Mouse (Mus musculus) myocyte (in vitro differentiated cells): ENCODE data around the gene Olfr312.
A peak's percentile ranks its signal among the peaks of the same experiment; 100 is the strongest.

Experiments used
- CEBPB ChIP-seq: IDR thresholded peaks from 2 replicates; pipeline ENCODE4 v1.6.1; 2011; ENCODE audit warnings: mild to moderate bottlenecking, moderate library complexity; ENCODE audit not compliant: poor library complexity, insufficient read depth, severe bottlenecking
- E2F4 ChIP-seq: IDR thresholded peaks from one replicate; pipeline ENCODE4 v1.6.1; 2011; ENCODE audit warnings: mild to moderate bottlenecking, control low read depth, moderate library complexity; ENCODE audit not compliant: insufficient read depth
- MAX ChIP-seq: IDR thresholded peaks from one replicate; pipeline ENCODE4 v1.6.1; 2011; ENCODE audit warnings: low read depth, mild to moderate bottlenecking, control low read depth
- MYOD1 ChIP-seq, 3 experiments: IDR thresholded peaks; one replicate each; pipeline ENCODE4 v1.6.1; 2011; ENCODE audit warnings: control low read depth in 2 of 3, low read depth in 2 of 3, mild to moderate bottlenecking in 2 of 3, moderate library complexity in 1 of 3; ENCODE audit not compliant: insufficient read length in 2 of 3, control insufficient read depth in 1 of 3
- MYOG ChIP-seq, 3 experiments: IDR thresholded peaks; one replicate each; pipeline ENCODE4 v1.6.1; 2011; ENCODE audit warnings: control low read depth in 2 of 3, low read depth in 2 of 3, mild to moderate bottlenecking in 2 of 3; ENCODE audit not compliant: insufficient read length in 2 of 3, control insufficient read depth in 1 of 3, insufficient read depth in 1 of 3
- POLR2A ChIP-seq: IDR thresholded peaks from one replicate; pipeline ENCODE4 v1.6.1; 2011; ENCODE audit warnings: low read depth, mild to moderate bottlenecking, control low read depth, moderate library complexity; ENCODE audit not compliant: insufficient read length
- POLR2AphosphoS2 ChIP-seq: IDR thresholded peaks from one replicate; pipeline ENCODE4 v1.6.1; 2011; ENCODE audit warnings: low read depth, control low read depth; ENCODE audit not compliant: insufficient read length
- REST ChIP-seq: IDR thresholded peaks from one replicate; pipeline ENCODE4 v1.6.1; 2011; ENCODE audit warnings: mild to moderate bottlenecking, control low read depth, moderate library complexity; ENCODE audit not compliant: insufficient read depth, insufficient read length
- TCF12 ChIP-seq: IDR thresholded peaks from one replicate; pipeline ENCODE4 v1.6.1; 2011; ENCODE audit warnings: mild to moderate bottlenecking, control low read depth; ENCODE audit not compliant: poor library complexity, insufficient read depth, severe bottlenecking
- USF1 ChIP-seq: IDR thresholded peaks from one replicate; pipeline ENCODE4 v1.6.1; 2011; ENCODE audit warnings: low read depth, mild to moderate bottlenecking, control low read depth, moderate library complexity

DNA sequence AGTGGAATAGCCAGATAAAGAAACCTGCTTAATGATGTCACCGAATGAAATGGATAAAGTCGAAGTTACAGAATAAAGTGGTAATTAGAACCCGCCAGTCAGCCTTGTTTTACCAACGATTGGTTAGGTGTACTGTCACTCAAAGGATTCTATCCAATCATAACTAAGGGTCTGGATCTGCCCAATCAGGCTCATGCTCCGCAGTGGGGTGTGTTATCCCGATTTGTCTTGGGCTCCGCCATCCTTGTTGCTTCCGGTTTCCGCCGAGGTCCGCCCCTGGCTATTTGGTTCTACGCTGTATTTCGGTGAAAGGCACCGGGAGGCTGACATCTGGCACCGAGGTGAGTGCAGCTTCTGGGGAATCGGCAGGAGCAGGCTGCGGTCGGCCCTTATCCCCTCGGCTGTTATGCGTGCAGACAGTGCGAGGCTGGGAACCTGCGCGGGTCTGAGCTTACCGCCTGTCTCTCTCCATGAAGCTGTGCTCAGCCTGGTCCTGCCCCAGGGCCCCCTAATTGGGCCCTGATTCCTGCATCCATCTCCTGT lies 18.0 kb downstream of the Olfr312 start, which contains the start of gene Gm12258:
- TF ChIP-seq POLR2AphosphoS2 (peak; percentile 45), MAX (no peak), REST (no peak), CEBPB (peak; percentile 67), E2F4 (peak; percentile 22), TCF12 (no peak), MYOG (IDR thresholded peaks at IDR 0.05; ENCODE audit: control insufficient read depth in 1 of 3, insufficient read depth in 1 of 3, insufficient read length in 2 of 3, low read depth in 2 of 3) (no peak), POLR2A (peak; percentile 60), USF1 (no peak), MYOD1 (IDR thresholded peaks at IDR 0.05; ENCODE audit: control insufficient read depth in 1 of 3, insufficient read length in 2 of 3, low read depth in 2 of 3) (no peak)
